Mouse (Mus musculus) G1E (cell line): Measurements from ENCODE around the gene Mprip. TPM values are rescaled to one million over a fixed set of nuclear protein-coding genes. Genes with fewer than 3 reads are reported as not detected.

ENCODE experiments used
- ATAC-seq: 2 replicates; pipeline ENCODE4 v1.8.0; 2016; ENCODE audit warnings: mild to moderate bottlenecking; ENCODE audit not compliant: insufficient number of reproducible peaks, poor library complexity, low FRiP score, severe bottlenecking; ENCODE audit errors: extremely low read depth
- DNase-seq: peaks from one replicate; pipeline ENCODE4 v3.0.0; 2012; ENCODE audit warnings: low spot score
- H3K27me3 ChIP-seq: 2 replicates; pipeline ENCODE4 v1.6.1; 2012; ENCODE audit warnings: mild to moderate bottlenecking, low read length, inconsistent platforms; ENCODE audit not compliant: insufficient read depth
- H3K36me3 ChIP-seq: replicated peaks from 2 replicates; pipeline ENCODE3; 2012; ENCODE audit warnings: mild to moderate bottlenecking, inconsistent platforms
- H3K4me1 ChIP-seq: 2 replicates; pipeline ENCODE4 v1.6.1; 2012; ENCODE audit warnings: low read depth, low read length, inconsistent platforms, mixed read lengths; ENCODE audit not compliant: insufficient read depth
- H3K4me3 ChIP-seq: 2 replicates; pipeline ENCODE4 v1.5.1; 2012; ENCODE audit warnings: low read depth, mild to moderate bottlenecking, inconsistent platforms, low read length, moderate library complexity, mixed read lengths
- H3K9me3 ChIP-seq: replicated peaks from 2 replicates; pipeline ENCODE4 v1.6.1; 2012; ENCODE audit warnings: inconsistent platforms
- CTCF ChIP-seq: IDR thresholded peaks from 2 replicates; pipeline ENCODE4 v1.5.1; 2012; ENCODE audit warnings: low read depth, low read length, inconsistent platforms, mixed read lengths
- GATA1 ChIP-seq: IDR thresholded peaks from 2 replicates; pipeline ENCODE4 v1.6.1; 2012; ENCODE audit warnings: borderline replicate concordance, low read length, inconsistent platforms, mixed read lengths
- GATA2 ChIP-seq: IDR thresholded peaks from 2 replicates; pipeline ENCODE4 v1.6.1; 2012; ENCODE audit warnings: low read depth, low read length, inconsistent platforms, borderline replicate concordance
- POLR2AphosphoS5 ChIP-seq: IDR thresholded peaks from 2 replicates; pipeline ENCODE4 v1.6.1; 2012; ENCODE audit warnings: low read depth, low read length, inconsistent platforms; ENCODE audit not compliant: insufficient replicate concordance
- TAL1 ChIP-seq: conservative IDR thresholded peaks from 2 replicates; pipeline ENCODE4 v1.6.1; 2012; ENCODE audit warnings: low read depth, low read length, inconsistent platforms, mixed read lengths
- polyA plus RNA-seq: library from polyadenylated mRNA; stranded (reverse); fragments of >175 nt; gene quantifications from 2 replicates; pipeline ENCODE4 v1.2.3, GENCODE M21; 2012
- total RNA-seq, 2 experiments: library from RNA; stranded (forward) in 1 of 2; stranded (reverse) in 1 of 2; fragments of 200-1000 nt in 1 of 2; fragments of >200 nt in 1 of 2; fragmentation: Nextera tagmentation in 1 of 2; gene quantifications; 2 replicates each; pipeline ENCODE4 v1.2.3; 2014 to 2017

The Mprip gene
- total and polyA plus RNA-seq, 3 experiments, result 32.2 to 55.8 (median 43.3) TPM

GRCm38 (mm10) chr11:59808170-59808960 is 147.3 kb downstream of the Mprip start:
- Histone ChIP-seq H3K4me1 (peaks cover 52% of the 10 kb centered on the region), H3K27me3 (no peaks in the 10 kb centered on the region), H3K36me3 (peaks cover 66% of the 10 kb centered on the region), H3K4me3 (peak overlapping the region; percentile 95), H3K9me3 (no peaks in the 10 kb centered on the region)
- TF ChIP-seq POLR2AphosphoS5 (no peak), GATA2 (no peak), CTCF (no peak), TAL1 (no peak), GATA1 (no peak)
- no peak for DNase-seq
- no peak for ATAC-seq

DNA sequence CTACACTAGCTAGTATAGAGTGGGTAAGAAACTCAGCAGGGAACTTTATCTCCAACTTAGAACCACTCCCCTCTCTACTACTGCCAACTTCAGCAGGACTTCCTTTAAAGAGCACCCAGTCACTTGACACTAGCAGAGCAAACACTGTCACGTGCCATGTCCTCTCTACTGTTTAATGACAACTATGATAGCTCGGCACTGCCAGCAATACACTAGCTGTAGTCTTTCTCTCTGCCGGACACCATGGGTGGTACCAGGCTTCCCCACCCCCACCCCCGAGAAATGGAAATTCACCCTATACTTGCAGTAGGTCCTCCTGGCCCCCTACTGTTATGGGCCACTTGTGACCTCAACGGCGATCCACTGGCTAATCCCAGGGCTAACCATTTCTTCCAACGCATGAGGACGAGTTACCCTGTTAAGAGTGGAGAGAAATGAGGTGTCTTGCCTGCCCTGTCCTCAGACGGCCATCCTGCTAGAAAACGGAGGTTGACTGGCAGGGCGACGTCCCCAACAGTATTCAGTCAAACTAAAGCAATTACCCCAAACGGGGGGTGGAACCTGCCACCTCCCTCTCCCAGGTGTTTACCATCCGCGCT is 148.1 kb downstream of the Mprip start:
- peak overlapping the region; percentile 95 for H3K4me3 ChIP-seq
- DNase-seq (peak; percentile 86), ATAC-seq (peak; percentile 47)
- peaks cover 58% of the 10 kb centered on the region for H3K36me3 ChIP-seq
- H3K4me1 ChIP-seq, result peaks cover 49% of the 10 kb centered on the region
- H3K9me3 ChIP-seq, result no peaks in the 10 kb centered on the region
- TF ChIP-seq GATA2 (no peak), POLR2AphosphoS5 (no peak), CTCF (no peak), GATA1 (no peak), TAL1 (no peak)
- no peaks in the 10 kb centered on the region for H3K27me3 ChIP-seq

- peak; percentile 70 for ATAC-seq
- Histone ChIP-seq H3K36me3 (peaks cover 58% of the 10 kb centered on the region), H3K4me3 (peak within 1 kb of the TSS; percentile 95), H3K4me1 (peaks cover 44% of the 10 kb centered on the region), H3K9me3 (no peaks in the 10 kb centered on the region), H3K27me3 (no peaks in the 10 kb centered on the region)
- DNase-seq, result peak; percentile 87
- TF ChIP-seq POLR2AphosphoS5, result peak; percentile 52; the same call in 1 of the 2 replicates
- TF ChIP-seq GATA1, result no peak
Observed at GRCm38 (mm10) chr11:59809670-59810474, 148.8 kb downstream of the Mprip start, which contains the start of gene Flcn. TSS of gene Flcn (minus strand) at chr11:59810016.

- ATAC-seq (no peak), DNase-seq (peak; percentile 38)
- Histone ChIP-seq H3K36me3 (peaks cover 53% of the 10 kb centered on the region), H3K4me3 (peak overlapping the region; percentile 95), H3K27me3 (no peaks in the 10 kb centered on the region), H3K4me1 (peaks cover 40% of the 10 kb centered on the region), H3K9me3 (no peaks in the 10 kb centered on the region)
- no peak for TF ChIP-seq CTCF
- TF ChIP-seq GATA2, result no peak
- TF ChIP-seq POLR2AphosphoS5, result no peak
- no peak for TF ChIP-seq GATA1
- TF ChIP-seq TAL1, result no peak
Observed at GRCm38 (mm10) chr11:59810480-59811158, 149.5 kb downstream of the Mprip start.

GRCm38 (mm10) chr11:59811211-59811610 is 150.1 kb downstream of the Mprip start:
- peaks cover 53% of the 10 kb centered on the region for H3K36me3 ChIP-seq
- ATAC-seq (no peak), DNase-seq (no peak)
- no peaks in the 10 kb centered on the region for H3K9me3 ChIP-seq
- H3K4me1 ChIP-seq, result peaks cover 38% of the 10 kb centered on the region
- peak overlapping the region; percentile 65; the same call in 1 of the 2 replicates for H3K4me3 ChIP-seq
- H3K27me3 ChIP-seq, result no peaks in the 10 kb centered on the region
- TF ChIP-seq GATA2 (no peak), POLR2AphosphoS5 (no peak), TAL1 (no peak), CTCF (no peak), GATA1 (no peak)
